Mouse (Mus musculus) left cerebral cortex, adult 9 months (tissue): ENCODE results near the gene Kmt5a.
A peak's percentile ranks its signal among the peaks of the same experiment; 100 is the strongest.

Source experiments
- DNase-seq, 2 experiments: peaks; one replicate each; pipeline ENCODE4 v3.0.0; 2022; ENCODE audit warnings: low spot score in 2 of 2

Gene Kmt5a

GRCm38 (mm10) chr5:124439447-124440093 lies at the start of gene Kmt5a:
Kmt5a (plus strand) TSS chr5:124439930.
- peak; percentile 90 to 96 for DNase-seq

- no peak for DNase-seq
Measured at GRCm38 (mm10) chr5:124392412-124392811, 47.3 kb upstream of the Kmt5a start.

GRCm38 (mm10) chr5:124393726-124394125 lies 46.0 kb upstream of the Kmt5a start:
- DNase-seq, result no peak

GRCm38 (mm10) chr5:124410808-124411207 lies 28.9 kb upstream of the Kmt5a start:
- DNase-seq, result no peak

- DNase-seq, result no peak
Measured at GRCm38 (mm10) chr5:124412163-124412562, 27.6 kb upstream of the Kmt5a start.

- DNase-seq, result no peak
Measured at GRCm38 (mm10) chr5:124418903-124419302, 20.8 kb upstream of the Kmt5a start.

- no peak for DNase-seq
Measured at GRCm38 (mm10) chr5:124421786-124422185, 17.9 kb upstream of the Kmt5a start.

GRCm38 (mm10) chr5:124424200-124424722 lies 15.5 kb upstream of the Kmt5a start:
- DNase-seq, result no peak

GRCm38 (mm10) chr5:124424723-124425411 lies 14.9 kb upstream of the Kmt5a start:
- peak in 1 of 2 experiments; percentile 29 for DNase-seq

- DNase-seq, result peak; percentile 89 to 93
Measured at GRCm38 (mm10) chr5:124425412-124426259, 14.1 kb upstream of the Kmt5a start, which contains the start of gene Sbno1. Sbno1 (minus strand) TSS chr5:124426001.

- DNase-seq, result no peak
Measured at GRCm38 (mm10) chr5:124426475-124427071, 13.2 kb upstream of the Kmt5a start.

- DNase-seq, result peak in 1 of 2 experiments; percentile 89
Measured at GRCm38 (mm10) chr5:124432398-124433012, 7.2 kb upstream of the Kmt5a start.

GRCm38 (mm10) chr5:124433048-124433447 lies 6.7 kb upstream of the Kmt5a start:
- no peak for DNase-seq

- DNase-seq, result no peak
Measured at GRCm38 (mm10) chr5:124438229-124438628, 1.5 kb upstream of the Kmt5a start.

- no peak for DNase-seq
Measured at GRCm38 (mm10) chr5:124438746-124439145, 984 bp upstream of the Kmt5a start.

GRCm38 (mm10) chr5:124440094-124440701 lies 468 bp downstream of the Kmt5a start:
- no peak for DNase-seq

GRCm38 (mm10) chr5:124442628-124443027 lies 2.9 kb downstream of the Kmt5a start:
- DNase-seq, result no peak

GRCm38 (mm10) chr5:124444208-124444607 lies 4.5 kb downstream of the Kmt5a start:
- no peak for DNase-seq

- no peak for DNase-seq
Measured at GRCm38 (mm10) chr5:124444661-124445561, 5.2 kb downstream of the Kmt5a start.
